Mouse (Mus musculus): ENCODE measurements around the gene Pla2g4b. TPM values are rescaled to one million over a fixed set of nuclear protein-coding genes. Genes with fewer than 3 reads are reported as not detected.
A peak's percentile ranks its signal among the peaks of the same experiment; 100 is the strongest.

The Pla2g4b gene
- polyA plus RNA-seq, 3 experiments from 2014 or later: 0.60 to 3.4 (median 2.5) TPM

DNA sequence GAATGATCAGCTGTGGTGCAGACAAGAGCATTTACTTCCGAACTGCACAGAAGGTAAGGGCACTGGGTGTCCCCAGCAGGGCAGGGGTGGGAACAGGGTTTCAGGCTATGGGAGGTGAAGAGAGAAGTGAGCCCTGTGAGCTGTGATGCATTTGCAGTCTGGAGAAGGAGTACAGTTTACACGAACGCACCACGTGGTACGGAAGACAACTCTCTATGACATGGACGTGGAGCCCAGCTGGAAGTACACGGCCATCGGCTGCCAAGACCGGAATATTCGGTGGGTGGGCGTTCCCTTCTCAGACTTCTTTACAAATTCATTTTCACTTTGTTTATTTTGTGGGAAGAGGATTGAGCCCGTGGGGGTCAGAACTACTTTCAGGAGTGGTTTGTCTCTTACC is 15.6 kb upstream of the Pla2g4b start:
- no peak for ATAC-seq

DNA sequence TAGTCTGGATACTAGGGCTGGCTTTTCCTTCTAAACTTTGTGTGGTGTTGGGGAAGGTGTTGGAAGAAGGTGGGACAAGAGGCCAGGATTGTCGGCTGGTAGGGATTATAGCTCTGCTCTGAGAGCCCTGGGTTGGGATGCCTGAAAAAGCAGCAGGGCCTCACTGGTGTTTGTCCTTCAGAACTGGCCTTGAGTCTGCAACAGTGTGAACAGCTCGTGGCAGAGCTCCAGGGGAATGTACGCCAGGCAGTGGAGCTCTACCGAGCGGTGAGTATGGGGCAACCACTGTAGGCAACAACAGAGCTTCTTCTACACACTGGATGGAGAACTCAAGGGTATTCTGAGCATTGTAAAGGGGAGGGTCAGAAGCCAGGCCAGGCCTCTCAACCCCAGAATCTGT is 8.9 kb upstream of the Pla2g4b start:
- no peak for ATAC-seq

DNA sequence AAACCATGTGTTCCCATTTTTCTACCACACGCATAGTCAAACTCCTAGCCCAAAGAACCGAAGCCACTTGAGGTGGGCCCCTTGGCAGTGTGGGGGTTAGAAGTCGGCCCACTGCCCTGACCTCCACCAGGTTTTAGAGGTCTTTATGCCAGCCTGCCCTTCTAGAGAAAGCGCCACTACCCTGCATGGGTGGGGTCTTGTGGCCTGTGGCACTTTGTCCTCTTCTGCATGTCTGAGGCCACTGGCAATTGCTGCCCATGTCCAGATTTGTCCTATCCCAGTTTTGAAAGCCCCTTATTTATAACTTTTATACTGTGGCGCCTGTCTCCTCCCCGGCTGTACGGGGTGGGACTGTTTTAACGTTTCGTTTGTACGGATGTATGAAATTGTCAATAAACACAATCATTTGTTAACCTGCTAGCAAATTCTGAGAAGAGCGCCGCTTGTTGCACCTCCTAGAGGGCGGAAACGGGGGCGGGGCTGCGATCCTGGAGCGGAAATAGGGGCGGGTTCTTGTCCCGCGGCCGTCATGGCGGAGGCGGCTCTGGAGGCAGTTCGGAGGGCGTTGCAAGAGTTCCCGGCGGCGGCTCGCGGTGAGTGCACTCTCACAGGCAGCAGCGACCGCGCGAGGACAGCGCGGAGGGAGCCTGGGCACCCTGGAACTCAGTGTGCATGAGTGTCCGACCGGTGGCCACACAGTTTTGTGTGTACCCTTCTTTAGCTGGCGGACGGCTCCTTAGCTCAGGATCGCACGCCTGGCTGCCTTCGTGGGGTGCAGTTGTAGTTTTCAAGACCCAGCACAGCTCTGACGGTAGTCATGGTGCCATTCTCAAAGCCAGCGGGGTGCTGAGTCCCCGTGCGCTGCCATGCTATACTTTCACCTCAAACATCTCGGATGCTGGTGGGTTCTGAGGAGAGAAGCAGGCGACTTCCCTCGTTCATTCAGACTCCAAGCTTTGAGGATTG is 6.0 kb upstream of the Pla2g4b start, which contains the start of the genes Jmjd7 and Gm28042:
Gene Jmjd7, plus strand, starts transcription at position 500 of the 966 bp plus-strand sequence.
Gene Gm28042, plus strand, starts transcription at position 510 of the 966 bp plus-strand sequence.
- peak; percentile 98 for ATAC-seq

DNA sequence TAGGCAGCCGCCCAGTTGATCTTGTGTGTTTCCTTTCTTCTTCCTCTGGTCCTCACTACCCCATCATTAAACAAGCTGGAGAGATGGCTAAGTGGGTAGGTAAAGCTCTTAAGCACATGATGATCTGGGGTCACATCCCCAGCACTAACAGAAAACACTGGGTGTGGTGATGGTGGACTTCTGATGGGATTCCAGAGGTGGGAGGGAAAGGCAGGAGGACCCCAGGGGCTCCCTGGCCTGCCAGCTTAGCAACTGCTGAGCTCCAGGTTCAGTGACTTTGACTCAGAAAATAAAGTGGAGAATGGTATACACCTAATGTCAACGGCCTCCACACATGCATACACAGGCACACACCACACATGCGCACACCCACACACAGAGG is 5.3 kb upstream of the Pla2g4b start:
- no peak for ATAC-seq

DNA sequence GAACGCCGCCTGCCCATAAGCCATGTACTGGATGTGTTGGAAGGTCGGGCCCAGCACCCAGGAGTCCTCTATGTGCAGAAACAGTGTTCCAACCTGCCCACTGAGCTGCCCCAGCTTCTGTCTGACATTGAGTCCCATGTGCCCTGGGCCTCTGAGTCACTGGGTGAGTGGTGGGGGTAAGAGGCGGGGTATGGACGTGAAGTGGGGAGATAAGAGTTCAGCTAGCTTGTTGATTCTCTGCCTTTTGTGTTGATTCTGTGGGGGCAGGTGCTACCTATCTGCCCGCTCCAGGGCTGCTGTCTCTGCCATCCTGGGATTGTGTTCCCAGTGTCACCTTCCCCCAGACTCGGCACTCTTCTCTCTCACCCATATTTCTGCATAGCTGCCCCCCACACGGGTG is 2.8 kb upstream of the Pla2g4b start:
- ATAC-seq: no peak

DNA sequence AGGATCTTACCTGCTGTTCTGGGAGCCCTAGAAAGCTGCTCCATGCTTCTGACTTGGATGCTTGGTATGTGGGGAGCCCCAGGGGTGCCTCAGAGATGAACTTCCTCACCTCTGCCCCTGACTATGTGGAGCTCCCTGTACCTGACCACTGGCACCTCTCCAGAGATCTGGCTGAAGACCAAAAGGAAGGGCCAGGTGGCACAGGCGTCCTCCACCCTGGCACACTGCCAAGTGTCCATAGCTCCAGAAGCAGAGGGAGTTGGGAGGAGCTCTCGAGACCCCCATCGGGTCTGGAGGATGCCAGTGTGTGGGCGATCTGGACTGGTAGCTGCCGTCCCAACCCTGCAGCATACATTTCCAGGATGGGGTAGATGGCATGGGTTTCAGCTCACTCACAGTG is 509 bp downstream of the Pla2g4b start:
- no peak for ATAC-seq

DNA sequence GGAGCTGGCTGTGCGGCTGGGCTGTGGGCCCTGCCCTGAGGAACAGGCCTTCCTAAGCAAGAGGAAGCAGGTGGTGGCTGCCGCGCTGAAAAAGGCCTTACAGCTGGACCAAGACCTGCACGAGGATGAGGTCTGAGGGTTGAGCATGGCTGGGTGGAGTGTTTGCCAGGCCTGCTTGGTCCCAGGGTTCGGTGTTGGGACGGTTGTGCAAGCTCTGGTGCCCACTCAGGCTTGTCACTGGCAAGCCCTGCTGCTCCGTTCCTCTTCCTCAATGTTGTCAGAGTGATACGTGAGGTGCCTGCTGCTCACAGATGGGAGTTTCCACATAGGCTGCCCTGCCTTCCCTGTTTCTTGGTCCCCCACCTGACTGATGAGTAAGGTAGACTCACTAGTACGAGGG is 4.5 kb downstream of the Pla2g4b start:
- ATAC-seq: no peak

DNA sequence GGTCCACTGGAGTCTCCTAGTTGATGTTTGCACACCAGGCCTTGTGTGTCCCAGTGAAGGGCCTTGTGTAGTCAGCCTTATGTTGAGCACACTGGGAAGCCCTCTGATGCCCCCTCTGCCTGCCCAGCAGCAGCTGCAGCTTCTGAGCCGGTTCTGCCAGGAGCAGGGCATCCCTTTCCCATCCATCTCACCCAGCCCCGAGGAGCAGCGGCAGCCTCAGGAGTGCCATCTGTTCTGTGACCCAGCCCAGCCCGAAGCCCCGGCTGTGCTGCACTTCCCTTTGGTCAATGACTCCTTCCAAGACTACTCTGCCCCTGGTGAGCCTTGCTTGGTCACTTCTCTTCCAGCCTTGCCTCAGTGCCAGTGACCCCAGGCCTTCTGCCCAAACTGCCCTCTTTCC is 7.8 kb downstream of the Pla2g4b start:
- no peak for ATAC-seq

DNA sequence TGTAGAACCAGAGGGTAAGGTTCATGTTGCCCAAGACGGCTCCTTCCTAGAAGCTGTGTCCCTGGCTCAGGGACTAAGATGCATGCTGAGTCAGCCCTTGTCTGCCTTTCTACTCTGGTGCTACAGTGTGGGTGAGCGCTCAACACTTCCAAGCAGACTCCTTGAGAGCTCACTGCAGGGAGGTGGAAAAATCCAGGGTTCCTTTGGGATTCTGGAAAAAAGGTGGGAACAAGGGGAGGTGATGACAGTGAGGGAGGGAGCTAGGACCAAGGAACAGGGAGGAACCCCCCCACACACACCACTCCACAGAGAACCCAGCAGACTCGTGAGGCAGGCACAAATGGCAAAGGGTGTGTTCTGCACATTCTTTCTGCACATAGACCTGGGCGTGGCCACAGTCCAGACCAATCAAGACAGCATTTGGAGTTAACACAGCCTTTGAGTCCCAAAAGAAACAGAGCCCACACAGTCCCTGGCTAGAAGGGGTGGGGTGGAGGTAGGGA is 10.9 kb downstream of the Pla2g4b start:
- ATAC-seq: no peak

DNA sequence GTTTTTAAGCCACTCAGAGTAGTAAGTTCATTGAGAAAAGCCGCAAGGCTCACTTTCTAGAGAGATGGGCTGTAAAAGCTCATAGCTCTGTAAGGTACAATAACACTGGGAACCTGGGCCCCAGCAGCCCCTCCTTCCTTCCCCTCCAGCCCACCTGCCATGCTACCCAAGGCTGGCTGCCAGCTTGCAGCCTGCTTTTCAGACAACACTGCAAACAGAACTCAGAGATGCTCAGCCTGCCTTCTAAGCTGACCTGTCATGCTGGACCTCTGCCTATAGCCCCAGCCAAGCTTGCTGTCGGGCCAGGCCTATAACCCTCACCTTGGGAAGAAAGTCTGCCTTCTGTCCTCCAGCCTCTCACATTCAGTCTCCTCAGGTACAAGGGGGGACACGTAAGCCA is 11.5 kb downstream of the Pla2g4b start:
- no peak for ATAC-seq

DNA sequence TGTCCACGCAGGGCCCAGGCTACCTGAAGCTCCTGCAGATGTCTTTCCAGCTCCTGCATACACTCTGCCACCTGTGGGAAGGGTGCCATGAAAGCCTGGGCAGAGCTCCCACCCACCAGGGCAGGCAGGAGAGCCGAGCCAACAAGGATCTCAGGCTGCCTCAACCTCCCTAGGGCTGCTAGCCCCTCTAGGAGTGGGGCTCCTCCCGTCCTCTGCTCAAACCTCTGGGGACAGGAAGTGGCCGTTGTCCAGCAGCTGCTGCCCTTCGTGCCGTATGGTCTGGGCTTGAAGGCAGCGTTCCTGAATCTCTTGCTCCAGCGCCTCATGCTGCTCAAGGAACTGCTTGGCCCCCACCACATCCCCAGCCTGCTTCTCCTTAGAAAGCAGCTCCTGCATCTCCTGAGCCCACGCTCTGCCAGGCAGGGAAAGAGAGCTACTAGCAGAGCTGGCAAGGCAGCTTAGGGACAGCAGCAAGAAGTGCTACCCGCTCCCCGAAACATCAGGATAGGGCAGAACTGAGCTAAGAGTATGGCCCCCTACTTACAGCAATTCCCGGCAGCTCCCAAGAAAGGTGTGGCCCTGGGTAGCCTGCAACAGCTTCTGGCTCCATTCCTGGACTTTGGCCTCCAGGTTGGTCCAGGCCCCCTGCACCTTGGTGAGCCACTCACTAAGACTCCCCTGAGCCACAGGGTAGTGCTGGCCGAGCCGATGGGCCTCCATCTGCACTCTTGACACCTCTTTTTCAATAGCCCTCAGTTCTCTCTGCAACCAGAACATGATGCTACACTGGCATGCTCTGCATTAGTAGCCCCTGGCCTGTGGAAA is 13.5 kb downstream of the Pla2g4b start:
- ATAC-seq: no peak

DNA sequence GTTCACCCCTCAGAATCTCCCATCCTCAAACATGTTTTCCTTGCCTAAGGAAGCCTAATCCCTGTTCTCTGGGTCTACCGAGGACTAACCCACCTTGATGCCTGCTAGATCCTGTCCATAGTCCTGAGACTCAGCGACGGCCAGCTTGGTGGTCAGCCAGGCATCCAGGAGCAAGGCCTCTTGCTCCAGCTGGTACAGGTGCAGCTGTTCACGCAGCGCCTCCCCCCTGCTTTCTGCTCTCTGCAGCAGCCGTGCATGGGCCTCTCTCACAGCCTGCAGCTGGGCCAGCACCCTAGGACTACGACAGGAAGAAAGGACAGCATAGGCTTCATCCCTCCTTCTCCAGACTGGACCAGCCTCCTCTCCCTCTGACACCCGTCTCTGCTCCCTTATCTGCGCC is 15.0 kb downstream of the Pla2g4b start:
- no peak for ATAC-seq

DNA sequence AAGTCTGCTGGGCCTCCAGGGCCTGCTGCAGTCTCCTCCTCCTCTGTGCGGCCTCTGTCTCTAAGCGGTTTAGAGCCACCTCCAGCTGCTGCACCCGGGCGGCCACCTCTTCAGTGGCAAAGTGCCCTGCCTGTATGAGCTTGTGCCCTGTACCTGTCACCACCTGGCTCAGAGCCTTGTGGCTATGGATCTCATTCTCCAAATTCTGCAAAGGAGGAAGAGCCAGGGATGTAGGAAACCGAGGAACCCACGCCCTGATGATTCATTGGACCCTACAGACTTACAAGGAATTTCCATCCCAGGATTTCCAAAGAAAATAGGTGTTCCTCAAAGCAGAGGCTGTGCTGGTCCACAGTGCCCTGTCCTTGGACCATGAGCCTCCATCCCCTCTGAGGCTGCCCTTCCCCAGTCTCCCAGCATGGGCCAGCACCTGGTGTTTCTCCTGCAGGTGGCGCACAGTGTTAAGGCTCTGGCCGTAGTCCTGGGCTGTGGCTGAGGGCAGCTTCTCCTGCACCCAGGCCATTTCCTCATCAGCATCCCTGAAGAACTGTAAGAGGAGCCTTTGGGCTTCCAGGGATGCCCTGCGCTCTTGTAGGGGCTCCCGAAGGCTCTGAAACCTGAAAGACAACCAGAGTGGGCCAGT is 16.5 kb downstream of the Pla2g4b start:
- ATAC-seq: no peak

DNA sequence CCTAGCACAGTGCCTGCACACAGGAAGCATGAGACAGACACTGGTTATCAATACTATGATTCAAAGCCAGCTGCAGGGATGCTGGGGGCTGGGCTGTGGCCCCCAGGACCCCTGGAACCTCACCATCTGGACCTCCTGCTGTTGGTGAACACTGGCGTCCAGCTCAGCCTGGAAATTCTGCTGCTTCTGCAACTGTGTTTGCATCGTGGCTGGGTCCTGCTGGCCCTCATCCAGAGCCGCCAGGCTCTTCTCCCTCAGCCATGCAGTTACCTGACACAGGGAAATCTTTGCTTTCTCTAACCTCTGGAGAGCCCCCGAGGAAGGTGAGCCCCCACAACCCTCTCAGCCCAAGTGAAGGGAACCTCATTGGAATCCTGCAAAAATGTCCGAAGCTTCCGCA is 18.2 kb downstream of the Pla2g4b start:
- ATAC-seq: no peak

DNA sequence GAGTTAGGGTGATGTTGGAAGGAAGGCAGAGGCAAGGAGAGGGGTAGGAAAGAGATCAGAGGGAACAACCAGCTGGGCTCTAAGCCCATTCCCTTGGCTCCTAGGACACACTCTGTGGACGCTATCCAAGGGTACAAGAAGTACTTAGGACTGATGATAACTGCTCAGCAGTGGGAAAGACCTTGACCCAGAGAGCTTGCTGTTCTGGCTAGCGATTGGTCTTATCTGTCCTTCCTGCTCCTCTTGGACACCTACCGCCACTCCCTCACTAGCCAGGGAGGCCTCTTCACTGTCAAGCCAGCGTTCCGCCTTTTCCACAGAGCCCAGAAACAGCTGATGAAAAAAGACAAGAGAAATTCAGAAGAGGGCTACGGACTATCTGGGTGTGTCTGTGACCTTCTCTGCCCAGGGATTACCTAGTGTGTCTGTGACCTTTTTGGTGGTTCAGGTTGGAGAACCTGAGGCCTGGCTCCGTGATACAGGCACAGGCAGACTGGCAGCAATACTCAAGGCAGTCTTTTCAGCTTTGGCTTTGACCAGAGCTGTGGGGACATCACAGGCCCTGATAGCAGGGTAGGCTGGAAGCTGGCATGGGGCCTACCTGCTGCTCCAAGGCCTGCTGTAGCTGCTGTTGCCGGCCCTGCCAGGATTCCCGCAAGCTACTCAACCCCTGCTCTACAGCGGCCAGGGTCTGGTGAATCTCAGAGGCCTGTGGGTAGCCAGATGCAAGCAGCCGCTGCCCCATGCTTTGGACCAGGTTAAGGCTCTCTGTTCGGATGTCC is 21.7 kb downstream of the Pla2g4b start:
- no peak for ATAC-seq

DNA sequence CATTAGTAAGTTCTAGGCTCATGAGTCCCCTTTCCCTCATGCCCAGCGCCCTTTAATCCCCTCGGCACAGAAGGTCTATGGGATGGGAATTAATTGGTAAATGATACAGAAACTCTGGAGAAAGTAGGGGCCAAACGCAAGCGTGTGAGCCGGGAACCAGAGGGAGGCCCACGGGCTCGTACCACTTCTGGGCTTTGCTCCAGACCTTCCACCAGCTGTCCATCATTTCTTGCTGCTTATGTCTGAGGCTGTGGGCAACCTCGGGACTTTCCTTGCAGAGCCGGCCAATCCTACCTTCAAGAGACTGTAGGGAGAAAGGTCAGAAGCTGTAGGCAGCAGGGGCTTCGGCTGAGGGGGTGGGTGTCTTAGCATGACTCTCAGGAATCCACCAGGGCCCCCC is 22.7 kb downstream of the Pla2g4b start:
- no peak for ATAC-seq

DNA sequence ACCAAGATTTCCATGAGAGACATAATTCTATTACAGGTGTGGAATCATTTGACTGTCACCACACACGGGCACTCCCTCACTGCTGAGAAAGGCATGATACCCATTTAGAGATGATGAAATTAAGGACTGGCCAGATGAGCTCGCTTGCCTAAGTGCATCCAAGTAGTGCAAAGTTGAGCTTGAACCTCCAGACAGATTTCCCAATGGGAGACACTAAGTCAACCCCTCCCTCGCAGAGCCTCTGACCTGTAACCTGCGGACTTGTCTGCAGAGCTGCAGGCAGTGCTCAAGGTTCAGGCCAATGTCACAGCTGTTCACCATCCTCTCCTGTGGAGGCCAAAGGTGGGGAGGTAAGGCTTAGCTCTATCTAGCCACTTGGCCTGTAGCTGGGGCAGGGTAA is 25.6 kb downstream of the Pla2g4b start:
- no peak for ATAC-seq

DNA sequence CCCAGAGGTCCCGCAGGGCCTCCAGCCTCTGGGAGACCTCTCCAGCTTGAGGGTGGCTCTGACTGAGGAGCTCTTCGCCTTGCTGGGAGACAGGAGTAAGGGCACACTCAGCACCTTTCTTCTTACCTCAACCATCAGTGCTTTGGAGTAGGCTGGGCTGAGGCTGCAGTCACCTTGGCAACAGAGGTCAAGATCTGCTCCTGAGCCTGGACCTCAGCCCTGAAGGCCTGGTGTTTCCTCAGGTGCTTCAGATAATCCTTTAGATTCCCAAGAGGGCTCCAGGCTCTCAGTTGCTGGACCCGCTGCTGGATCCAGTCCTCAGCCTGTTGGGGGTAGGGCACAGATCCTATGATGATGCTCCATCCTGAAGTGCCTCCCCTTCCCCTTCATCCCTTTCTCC is 26.2 kb downstream of the Pla2g4b start:
- no peak for ATAC-seq

DNA sequence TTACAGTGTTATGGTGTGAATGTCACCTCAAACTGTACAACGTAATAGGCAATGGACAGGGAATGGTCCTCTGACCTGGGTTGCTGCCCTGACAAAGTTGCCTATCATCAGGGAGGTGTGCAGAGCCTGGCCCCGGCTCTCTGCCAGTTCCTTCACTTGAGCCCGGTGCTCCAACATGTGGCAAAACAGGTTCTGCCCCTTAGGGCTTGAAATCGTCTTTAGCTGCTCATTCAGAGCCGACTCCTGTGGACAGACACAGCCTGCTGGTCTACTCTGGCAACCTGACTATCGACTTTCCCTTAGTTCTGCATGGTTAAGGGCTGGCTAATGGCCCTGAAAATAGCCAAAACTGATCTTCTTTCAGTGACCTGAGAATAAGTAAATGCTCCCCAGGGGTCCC is 27.0 kb downstream of the Pla2g4b start:
- ATAC-seq: no peak

DNA sequence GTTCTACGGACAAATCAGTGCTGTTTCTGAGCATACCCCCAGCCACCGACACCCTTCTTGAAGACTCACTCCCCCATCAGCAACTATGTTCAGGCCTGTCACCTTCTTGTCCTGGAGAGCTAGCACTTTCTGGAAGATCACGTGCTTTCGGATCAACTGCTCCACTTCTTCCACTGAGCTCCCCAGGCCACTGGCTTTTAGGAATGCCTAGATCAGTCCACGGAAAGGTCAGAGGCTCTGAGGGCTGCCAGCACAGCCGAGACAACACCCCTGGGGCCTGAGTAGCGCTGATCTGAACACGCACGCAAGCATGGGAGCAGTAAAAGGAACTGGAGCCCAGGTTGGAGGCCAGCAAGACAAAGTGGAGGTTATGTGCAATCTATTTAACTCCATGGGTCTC is 27.4 kb downstream of the Pla2g4b start:
- no peak for ATAC-seq

DNA sequence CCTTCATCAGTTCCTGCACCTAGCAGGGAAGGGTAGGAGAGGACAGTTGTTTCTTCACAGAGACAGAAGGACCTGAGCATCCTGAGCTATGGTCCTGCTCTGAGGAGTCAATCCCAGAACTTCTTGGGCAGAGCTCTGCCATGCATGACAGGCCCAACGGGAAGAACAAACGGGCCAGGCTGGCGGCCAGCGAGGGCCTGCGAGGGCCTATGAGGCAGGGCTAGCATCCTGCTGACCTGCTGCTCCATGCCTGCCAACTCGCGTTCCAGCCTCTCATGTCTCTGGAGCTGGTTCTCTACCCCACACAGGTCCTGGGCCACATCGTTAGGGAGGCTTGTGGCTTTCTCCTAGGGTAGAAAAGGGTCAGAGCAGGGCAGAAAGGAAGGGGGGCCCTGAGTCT is 29.0 kb downstream of the Pla2g4b start:
- no peak for ATAC-seq

DNA sequence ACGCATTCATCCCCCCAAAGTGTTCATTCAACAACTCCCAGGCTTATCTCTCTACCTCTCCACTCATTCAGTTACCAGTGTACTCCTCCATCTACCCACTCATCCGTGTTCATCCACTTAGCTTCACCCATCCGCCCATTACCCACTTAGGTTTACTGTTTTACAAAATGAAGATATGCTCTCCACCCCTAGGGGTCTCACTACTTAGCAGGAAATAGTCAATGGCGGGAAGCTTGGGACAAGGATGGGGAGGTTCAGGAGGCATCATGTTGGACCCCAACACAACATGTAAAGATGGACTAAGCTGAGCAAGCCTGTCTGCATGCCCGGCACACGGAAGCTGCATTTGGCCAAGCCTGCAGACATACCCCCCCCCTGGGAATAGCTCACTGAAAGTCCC is 31.4 kb downstream of the Pla2g4b start:
- no peak for ATAC-seq

Data from inflammation-experienced regulatory T-cells, adult 6 months (primary cell).